Mouse (Mus musculus): ENCODE data around the gene Prmt7. TPM values are rescaled to one million over a fixed set of nuclear protein-coding genes. Genes with fewer than 3 reads are reported as not detected.

Gene Prmt7
- polyA plus RNA-seq, 1 experiment from 2014 or later, result 45.6 TPM

DNA sequence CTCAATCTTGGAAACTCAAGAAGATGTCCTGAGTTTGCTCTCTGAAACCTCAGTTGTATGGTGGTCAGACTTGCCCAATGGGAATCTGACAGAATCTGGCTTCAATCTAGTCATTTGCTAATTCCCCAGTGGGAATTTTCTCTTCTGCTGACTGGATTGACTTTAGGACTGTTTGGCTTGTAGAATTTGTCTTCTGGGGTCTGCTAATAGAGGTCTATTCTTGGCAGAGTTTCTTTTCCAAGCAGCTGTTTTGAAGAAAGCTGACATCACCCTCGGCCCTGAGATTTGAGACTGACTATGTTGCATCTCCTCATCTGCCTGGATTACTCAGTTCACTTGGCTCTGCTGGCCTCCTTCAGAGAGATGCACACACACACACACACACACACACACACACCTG, 88.1 kb downstream of the Prmt7 start:
- ATAC-seq, result no peak
- H3K9ac ChIP-seq, result no peak overlapping the region
- no peaks in the 10 kb centered on the region for H3K36me3 ChIP-seq
- no peaks in the 10 kb centered on the region for H3K27me3 ChIP-seq (replicated peaks)
- no peak overlapping the region for H3K4me2 ChIP-seq
- H3K27ac ChIP-seq, result no peak overlapping the region
- no peaks in the 10 kb centered on the region for H3K9me3 ChIP-seq (replicated peaks)
- WGBS (ENCODE audit: insufficient replicate concordance), result 33% methylated on average over 1 of the region's 1 CpGs
- H3K4me1 ChIP-seq, result peaks cover under 1% of the 10 kb centered on the region; the same call in 1 of the 2 replicates
- no peak overlapping the region for H3K4me3 ChIP-seq

DNA sequence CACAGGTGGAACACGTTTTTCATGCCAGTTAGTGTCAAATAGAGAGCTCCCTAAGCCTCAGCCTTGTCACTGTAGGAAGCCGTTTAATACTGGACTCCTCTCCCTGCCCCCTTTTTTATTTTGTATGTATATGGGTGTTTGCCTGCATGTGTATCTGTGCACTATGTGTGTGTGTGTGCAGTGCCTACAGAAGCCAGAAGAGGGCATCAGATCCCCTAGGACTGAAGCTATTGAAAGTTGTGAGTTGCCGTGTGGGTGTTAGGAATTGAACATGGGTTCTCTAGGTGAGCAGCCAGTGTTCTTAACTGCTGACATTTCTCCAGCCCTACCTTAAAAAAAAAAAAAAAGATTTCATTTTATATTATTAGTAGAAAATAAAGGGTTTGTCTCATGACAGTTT, 89.0 kb downstream of the Prmt7 start:
- H3K4me2 ChIP-seq, result no peak overlapping the region
- H3K9me3 ChIP-seq (replicated peaks), result no peaks in the 10 kb centered on the region
- 62% methylated on average over 3 of the region's 3 CpGs for WGBS (ENCODE audit: insufficient replicate concordance)
- H3K9ac ChIP-seq, result no peak overlapping the region
- peaks cover 8% of the 10 kb centered on the region; the same call in 1 of the 2 replicates for H3K4me1 ChIP-seq
- no peak overlapping the region for H3K27ac ChIP-seq
- H3K4me3 ChIP-seq, result no peak overlapping the region
- no peak for ATAC-seq
- H3K27me3 ChIP-seq (replicated peaks), result no peaks in the 10 kb centered on the region
- no peaks in the 10 kb centered on the region for H3K36me3 ChIP-seq

DNA sequence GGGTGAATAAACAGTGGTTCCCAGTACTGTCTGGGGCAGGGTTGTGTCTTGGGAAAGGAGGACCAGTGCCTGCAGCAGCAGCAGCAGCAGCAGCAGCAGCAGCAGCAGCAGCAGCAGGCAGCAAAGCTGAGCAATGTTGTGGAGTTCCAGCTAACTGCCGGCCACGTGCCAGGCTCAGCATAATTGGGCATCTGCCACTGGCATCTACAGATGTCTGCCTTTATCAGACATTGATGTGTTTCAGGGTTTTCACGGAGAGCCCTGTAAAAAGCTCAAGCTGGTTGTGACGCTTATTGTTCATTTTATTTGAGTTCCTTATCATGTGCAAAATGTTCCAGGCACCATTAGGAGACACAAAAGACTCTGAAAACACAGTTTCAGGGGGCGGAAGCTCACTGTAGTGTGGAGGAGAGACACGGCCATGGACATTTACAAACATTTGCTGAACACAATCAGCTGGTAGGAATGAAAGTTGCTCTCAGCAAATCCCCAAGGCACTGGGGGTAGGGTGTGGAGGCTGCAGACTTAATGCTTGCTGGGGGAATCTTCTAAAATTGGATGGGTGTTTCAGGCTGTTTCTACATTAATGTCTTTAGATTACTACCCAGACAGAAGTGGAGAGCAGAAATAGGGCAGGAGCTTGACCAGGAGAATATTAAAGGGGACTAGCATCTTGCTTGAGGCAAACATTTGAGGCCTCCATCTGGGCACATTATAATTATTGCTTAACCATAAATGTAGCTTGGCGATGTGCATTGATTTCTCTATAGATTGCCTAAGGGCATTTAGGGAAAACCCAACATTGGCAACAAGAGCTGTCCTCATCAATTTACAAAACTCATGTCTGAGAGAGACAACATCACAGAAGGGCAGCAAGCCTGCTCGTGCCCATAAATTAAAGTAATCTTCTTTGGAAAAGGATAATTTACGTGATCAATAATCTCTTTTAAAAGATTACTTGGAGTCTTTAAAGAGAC, 90.3 kb downstream of the Prmt7 start:
- WGBS (ENCODE audit: insufficient replicate concordance), result 62% methylated on average over 9 of the region's 9 CpGs
- no peaks in the 10 kb centered on the region for H3K36me3 ChIP-seq
- no peak overlapping the region for H3K9ac ChIP-seq
- H3K27me3 ChIP-seq (replicated peaks), result no peaks in the 10 kb centered on the region
- no peak overlapping the region for H3K27ac ChIP-seq
- no peak overlapping the region for H3K4me2 ChIP-seq
- no peak overlapping the region for H3K4me3 ChIP-seq
- H3K4me1 ChIP-seq, result peaks cover 9% of the 10 kb centered on the region; the same call in 1 of the 2 replicates
- no peaks in the 10 kb centered on the region for H3K9me3 ChIP-seq (replicated peaks)
- no peak for ATAC-seq

Other genes starting within 250 kb of the Prmt7 start
- gene Slc12a4, start 244.8 kb upstream of the Prmt7 start, polyA plus RNA-seq (2016; fragmentation: Nextera tagmentation; extraction: Ambion mirVana), result 18.2 and 18.6 TPM in 2 replicates
- gene Dpep3, start 231.5 kb upstream of the Prmt7 start, polyA plus RNA-seq (2016; fragmentation: Nextera tagmentation; extraction: Ambion mirVana), result not detected in 2 replicates
- gene Dus2, start 219.6 kb upstream of the Prmt7 start, polyA plus RNA-seq (2016; fragmentation: Nextera tagmentation; extraction: Ambion mirVana), result 16.0 and 16.5 TPM in 2 replicates
- gene Dpep2nb, start 205.0 kb upstream of the Prmt7 start, polyA plus RNA-seq (2016; fragmentation: Nextera tagmentation; extraction: Ambion mirVana), result not detected in 2 replicates
- gene Ddx28, start 199.1 kb upstream of the Prmt7 start, polyA plus RNA-seq (2016; fragmentation: Nextera tagmentation; extraction: Ambion mirVana), result 14.7 TPM in 2 replicates
- 5.0 and 5.8 TPM in 2 replicates for gene Nfatc3, start 152.1 kb upstream of the Prmt7 start, polyA plus RNA-seq (2016; fragmentation: Nextera tagmentation; extraction: Ambion mirVana)
- gene Esrp2, start 74.0 kb upstream of the Prmt7 start, polyA plus RNA-seq (2016; fragmentation: Nextera tagmentation; extraction: Ambion mirVana), result 6.6 and 7.9 TPM in 2 replicates
- 9.8 TPM in 2 replicates for gene Pla2g15, start 60.5 kb upstream of the Prmt7 start, polyA plus RNA-seq (2016; fragmentation: Nextera tagmentation; extraction: Ambion mirVana)
- gene Slc7a6, start 42.1 kb upstream of the Prmt7 start, polyA plus RNA-seq (2016; fragmentation: Nextera tagmentation; extraction: Ambion mirVana), result 17.4 and 22.2 TPM in 2 replicates
- gene Slc7a6os, start within 50 bp of the Prmt7 start, polyA plus RNA-seq (2016; fragmentation: Nextera tagmentation; extraction: Ambion mirVana), result 20.1 and 21.9 TPM in 2 replicates
- gene Smpd3, start 127.1 kb downstream of the Prmt7 start, polyA plus RNA-seq (2016; fragmentation: Nextera tagmentation; extraction: Ambion mirVana), result 0.61 and 0.92 TPM in 2 replicates
- 3.5 and 3.8 TPM in 2 replicates for gene Zfp90, start 204.4 kb downstream of the Prmt7 start, polyA plus RNA-seq (2016; fragmentation: Nextera tagmentation; extraction: Ambion mirVana)